Mouse (Mus musculus) kidney, adult 18-20 months (tissue): Measurements from ENCODE around the gene Cacng8.
"Not testable (repeated sequence)": the region's sequence is repeated elsewhere in the genome, so short reads cannot be mapped to it uniquely, and the experiment has no call there.

ENCODE experiments used
- DNase-seq: peaks from one replicate; pipeline ENCODE4 v3.0.0; 2021

The Cacng8 gene

DNA sequence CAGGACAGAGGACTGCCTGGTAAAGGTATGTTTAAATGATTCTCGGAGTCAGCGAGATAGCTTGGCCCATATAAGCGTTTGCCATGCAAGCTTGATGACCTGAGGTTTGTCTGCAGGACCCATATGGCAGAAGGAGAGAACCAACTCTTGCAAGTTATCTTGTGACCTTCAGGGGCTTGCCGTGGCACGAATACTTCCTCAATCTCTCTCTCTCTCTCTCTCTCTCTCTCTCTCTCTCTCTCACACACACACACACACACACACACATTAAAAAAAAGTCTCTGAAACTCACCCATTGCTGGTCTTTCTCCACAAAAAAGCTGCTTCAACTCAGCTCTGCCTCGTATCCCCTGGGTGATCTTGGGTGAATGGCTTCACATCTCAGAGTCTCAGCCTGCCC is 1.6 kb upstream of the Cacng8 start:
- DNase-seq = no peak

- DNase-seq = peak; percentile 66
Observed at GRCm38 (mm10) chr7:3389444-3390412, 755 bp upstream of the Cacng8 start.

GRCm38 (mm10) chr7:3391081-3391451 is 583 bp downstream of the Cacng8 start:
- no peak for DNase-seq

DNA sequence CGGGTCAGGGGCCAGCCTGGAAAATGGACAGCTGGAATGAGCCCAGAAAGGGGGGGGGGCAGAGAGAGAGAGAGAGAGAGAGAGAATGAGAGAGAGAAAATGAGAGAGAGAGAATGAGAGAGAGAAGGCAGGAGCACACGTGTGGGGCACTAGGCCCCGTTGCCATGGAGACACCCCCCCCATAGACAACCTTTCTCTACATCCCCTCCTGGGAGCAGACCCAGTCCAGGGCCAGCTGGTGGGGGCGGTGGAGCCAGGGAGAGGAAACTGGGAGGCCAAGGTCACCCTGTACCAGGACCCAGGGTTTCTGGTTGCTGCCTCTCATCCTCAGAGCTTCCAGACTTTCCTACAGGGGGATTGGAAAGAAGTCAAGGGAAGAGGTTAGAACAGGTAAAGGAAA is 1.3 kb downstream of the Cacng8 start:
- DNase-seq = no peak

GRCm38 (mm10) chr7:3397355-3397754 is 6.9 kb downstream of the Cacng8 start:
- DNase-seq = no peak

DNA sequence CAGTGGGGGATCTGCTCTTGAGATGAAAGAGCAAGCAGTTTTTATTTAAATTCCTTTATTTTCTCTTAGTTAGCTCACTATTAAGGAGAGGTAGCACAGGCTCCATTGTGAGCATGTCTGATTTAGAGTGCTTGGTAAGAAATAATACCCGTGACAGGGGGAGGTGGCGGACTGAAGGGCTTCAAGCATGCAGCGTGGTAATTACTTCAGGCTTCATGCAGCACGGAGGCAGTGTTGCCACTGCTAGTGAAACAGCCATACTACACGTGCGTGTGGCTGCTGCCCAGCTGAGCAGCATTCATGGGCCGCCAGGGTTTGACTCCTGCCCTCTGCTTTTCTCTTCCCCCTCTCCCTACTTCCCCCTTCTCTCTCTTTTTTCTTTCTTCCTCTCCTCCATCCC is 7.3 kb downstream of the Cacng8 start:
- DNase-seq = no peak

- DNase-seq = not testable (repeated sequence)
Observed at GRCm38 (mm10) chr7:3398363-3398762, 7.9 kb downstream of the Cacng8 start.

DNA sequence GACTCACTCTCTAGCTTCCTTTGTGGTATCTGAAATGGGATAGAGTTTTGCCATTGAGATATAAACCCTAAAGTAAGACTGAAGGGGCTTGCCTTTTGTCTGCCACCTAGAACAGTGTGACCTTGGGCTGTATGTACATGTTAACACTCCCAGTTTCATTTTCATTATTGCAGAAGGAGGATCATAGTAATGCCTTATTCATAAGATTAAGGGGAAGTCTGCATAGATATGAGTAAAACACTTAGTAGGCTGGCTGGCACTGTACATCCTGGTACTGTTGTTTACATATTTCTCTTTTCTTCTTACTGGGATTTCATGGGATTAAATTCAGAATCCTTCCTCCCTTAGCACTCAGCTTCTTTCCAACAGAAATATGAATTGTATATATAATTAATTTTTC is 9.5 kb downstream of the Cacng8 start:
- no peak for DNase-seq

- DNase-seq = no peak
Observed at GRCm38 (mm10) chr7:3409729-3410520, 19.4 kb downstream of the Cacng8 start.

DNA sequence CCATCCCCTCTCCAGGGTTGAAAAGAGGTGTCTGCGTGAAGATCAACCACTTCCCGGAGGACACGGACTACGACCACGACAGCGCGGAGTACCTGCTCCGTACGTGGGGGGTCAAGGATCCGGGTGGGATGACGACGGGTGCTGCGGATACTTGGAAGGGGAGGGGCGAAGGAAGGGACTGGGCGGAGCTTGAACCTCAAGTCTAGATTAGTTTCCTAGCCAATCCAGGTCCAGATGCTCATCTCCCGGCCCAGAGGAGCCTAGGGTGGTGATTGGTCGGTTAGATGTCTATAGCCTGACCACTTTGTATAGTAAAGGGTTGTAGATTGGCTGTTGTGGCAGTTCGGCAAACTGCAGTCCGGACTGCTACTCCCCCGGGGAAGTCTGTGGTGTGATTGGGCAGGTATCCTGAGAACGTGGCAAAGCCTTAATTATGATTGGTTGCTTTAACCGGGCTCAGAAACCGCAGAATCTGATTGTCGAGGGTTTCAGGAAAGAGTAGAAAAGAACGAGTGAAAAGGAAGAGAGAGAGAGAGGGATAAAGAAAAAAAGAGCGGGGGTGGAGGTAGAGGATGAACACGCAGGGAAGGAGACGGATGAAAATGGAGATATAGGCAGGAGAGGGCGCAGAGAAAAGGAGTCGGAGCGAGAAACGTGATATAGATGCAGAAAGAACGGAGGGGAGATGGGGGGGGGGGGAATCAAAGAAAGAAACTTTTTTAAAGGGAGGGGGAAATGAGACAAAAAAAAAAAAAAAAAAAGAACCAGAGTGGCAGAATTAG is 20.9 kb downstream of the Cacng8 start:
- peak; percentile 9 for DNase-seq

DNA sequence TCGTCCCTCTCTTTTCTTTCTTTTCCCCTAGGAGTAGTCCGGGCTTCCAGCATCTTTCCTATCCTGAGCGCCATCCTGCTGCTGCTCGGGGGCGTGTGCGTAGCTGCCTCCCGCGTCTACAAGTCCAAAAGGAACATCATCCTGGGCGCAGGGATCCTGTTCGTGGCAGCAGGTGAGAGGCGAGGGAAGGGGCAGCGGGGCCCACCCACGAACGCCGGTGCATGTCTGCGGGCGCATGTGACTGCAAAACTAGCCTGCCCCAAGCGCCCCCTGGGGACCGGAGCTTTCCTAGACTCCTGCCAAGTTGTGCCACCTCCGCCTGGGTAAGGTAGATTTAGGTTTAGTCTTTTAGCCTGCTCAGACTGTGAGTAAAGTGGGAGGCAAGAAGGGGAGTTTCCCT is 21.6 kb downstream of the Cacng8 start:
- DNase-seq = peak; percentile 8

DNA sequence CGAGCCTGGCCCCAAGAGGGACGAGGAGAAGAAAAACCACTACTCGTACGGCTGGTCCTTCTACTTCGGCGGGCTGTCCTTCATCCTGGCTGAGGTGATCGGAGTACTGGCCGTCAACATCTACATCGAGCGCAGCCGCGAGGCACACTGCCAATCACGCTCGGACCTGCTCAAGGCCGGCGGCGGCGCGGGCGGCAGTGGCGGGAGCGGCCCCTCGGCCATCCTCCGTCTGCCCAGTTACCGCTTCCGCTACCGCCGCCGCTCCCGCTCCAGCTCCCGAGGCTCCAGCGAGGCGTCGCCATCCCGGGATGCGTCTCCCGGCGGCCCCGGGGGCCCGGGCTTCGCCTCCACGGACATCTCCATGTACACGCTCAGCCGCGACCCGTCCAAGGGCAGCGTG is 24.4 kb downstream of the Cacng8 start:
- DNase-seq = peak; percentile 45

DNA sequence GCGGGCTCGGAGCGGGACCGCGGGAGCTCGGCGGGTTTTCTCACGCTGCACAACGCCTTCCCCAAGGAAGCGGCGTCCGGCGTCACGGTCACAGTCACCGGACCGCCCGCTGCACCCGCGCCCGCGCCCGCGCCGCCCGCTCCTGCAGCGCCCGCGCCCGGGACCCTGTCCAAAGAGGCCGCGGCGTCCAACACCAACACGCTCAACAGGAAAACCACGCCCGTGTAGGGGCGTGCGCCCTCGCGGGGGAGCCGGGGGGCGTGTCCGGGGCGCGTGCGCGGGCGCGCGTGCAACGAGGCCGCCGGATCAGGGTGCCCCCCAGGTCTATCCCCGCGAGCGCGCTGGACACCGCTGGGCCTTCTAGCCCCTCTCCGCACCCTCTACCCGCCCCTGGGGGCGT is 24.9 kb downstream of the Cacng8 start:
- peak; percentile 49 for DNase-seq

DNA sequence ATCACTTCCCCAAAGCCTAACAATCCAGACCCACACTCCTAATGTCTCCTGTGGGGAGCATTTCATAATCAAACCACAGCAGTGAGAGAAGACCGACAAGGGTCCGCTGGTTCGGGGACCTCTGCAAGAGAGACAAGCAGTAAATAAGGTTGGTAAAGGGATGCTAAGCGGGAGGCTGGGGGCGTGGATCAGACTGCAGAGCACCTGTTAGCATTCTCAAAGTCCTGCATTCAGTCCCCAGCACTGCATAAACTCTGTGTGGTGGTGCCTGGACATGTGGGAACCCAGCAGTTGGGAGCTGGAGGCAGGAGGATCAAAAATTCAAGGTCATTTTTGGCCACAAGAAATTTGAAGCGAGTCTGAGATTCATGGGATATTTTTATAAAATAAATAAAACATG is 29.5 kb downstream of the Cacng8 start:
- DNase-seq = no peak

DNA sequence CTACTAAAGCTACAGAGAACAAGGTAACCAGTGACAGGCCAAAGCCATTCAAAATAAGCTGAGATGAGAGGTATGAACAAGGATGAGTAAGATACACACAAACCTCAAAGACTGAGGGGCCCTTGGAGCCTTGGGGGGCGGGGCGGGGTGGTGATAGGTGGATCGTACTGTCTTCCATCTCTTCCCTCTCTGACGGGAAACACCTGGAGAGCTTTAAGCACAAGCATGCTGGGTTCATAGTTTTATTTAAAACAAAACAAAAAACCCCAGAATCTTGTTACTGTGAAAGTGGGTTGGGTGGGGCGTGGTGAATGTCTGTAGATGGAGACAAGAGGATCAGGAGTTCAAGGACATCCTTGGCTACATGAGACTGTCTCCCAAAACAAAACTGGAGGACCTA is 30.0 kb downstream of the Cacng8 start:
- DNase-seq = no peak

DNA sequence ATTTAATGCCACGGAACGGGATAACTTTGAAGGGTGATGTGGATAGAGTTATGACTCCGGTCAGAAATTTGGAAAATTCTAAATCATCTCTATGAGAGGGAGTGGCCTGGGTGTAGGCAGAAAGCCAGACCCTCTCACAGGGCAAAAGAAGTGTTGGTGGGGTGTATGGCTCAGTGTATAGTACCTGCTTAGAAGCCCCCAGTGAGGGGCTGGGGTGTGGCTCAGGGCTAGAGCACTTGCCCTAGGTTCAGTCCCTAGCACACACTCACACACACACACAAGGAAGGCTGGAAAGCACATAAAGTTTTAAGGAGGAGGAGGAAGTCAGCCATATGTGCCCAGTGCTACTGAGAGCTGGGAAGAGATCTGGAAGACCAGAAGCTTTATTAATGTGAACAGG is 30.8 kb downstream of the Cacng8 start:
- no peak for DNase-seq

DNA sequence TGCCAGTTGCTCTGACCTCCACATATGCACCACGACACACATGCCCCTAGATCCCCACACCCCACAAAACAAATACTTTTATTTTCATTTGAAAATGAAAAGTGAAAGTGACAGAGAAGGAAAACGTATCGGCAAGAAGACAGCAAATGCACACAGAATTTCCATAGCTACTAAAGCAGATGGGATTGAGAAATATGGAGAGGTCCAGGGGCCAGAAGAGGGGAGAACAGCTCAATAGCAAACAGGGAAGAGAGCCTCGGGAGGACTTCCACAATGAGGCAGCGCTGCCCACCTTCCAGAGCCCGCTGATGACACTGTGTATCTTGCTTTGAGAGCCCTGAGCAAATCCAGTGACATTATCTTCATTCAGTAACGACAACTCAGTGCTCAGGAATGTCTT is 31.6 kb downstream of the Cacng8 start:
- DNase-seq = no peak

DNA sequence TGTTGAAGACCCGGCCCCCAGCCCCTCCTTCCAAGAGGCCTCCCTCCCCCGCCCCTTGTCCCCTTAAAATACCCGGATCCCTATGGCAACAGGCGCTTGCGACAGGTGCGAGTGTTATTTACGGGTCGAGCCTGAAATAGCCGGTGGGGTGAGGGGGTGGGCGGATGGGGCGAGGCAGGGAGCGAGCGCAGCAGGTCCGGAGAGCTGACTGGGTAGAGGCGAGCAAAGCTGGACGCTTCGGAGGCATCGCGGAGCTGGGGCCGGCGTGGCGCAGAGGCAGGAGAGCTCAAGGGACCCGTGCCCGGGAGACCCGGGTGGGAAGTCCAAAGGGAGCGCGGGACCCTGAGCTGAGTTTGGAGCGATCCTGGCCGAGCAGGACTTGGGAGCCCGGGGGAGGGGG is 32.9 kb downstream of the Cacng8 start:
- no peak for DNase-seq

GRCm38 (mm10) chr7:3423895-3424294 is 33.4 kb downstream of the Cacng8 start, which contains the start of gene Cacng6:
Gene Cacng6, plus strand, starts transcription at chr7:3424195.
- DNase-seq = no peak

DNA sequence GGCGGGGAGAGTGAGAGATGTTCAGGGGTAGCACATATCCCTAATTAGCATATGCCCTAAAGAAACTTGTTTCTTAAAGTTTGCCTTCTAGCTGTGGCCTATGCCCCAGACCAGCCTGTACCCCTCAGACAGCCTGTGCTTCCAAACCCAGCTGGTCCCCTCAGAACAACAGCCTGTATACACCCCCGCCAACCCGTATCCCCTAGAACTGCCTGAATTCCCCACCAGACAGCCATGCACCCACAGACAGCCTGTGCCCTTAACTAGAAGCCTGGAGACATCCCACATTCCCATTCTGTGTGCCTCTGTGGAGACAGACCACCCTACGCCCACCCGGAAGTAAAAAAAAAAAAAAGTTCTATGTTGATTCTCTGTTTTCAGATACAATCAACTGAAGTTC is 34.7 kb downstream of the Cacng8 start:
- no peak for DNase-seq

- no peak for DNase-seq
Observed at GRCm38 (mm10) chr7:3430161-3430560, 39.7 kb downstream of the Cacng8 start.

DNA sequence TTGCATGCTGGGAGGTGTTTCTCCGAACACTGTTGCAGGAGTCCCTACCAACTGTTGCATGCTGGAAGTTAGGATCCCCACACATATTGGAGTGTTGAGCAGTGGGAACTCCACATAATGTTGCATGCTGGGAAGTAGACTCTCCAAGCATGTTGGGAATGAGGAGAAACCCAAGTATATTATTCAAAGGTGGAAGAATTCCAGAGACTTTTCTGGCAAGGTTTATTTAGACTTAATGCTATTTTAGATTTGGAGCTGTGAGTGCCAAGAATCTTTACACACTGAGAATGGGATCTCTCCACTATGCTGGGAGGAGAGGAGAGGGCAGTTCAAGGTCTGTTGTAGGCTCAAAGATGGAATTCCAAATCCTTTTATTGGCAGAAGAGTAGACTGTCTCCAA is 41.6 kb downstream of the Cacng8 start:
- no peak for DNase-seq

GRCm38 (mm10) chr7:3437941-3438340 is 47.5 kb downstream of the Cacng8 start:
- DNase-seq = no peak
